Mouse (Mus musculus): ENCODE data around the gene Atl1. TPM values are rescaled to one million over a fixed set of nuclear protein-coding genes. Genes with fewer than 3 reads are reported as not detected.
A peak's percentile ranks its signal among the peaks of the same experiment; 100 is the strongest.

Atl1 gene
- polyA plus RNA-seq, 1 experiment, result 108 TPM

DNA sequence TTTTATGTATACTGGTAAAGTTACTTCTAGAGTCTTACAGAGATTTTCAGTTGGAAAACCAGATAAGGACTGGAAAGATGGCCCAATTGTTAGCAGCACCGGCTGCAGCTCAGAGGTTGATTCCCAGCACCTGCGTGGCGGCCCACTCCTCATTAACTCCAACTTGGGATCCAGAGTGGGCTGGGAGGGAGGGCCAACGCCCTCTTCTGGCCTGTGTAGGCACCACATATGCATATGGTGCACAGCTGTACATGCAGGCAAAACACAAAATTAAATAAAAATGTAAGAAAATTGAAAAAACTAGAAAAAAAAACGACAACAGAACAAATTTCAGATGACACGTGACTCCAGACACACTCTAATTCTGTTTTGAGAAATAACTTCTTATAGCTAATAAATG lies 1.5 kb downstream of the Atl1 start:
- Histone ChIP-seq H3K27ac (ENCODE audit: insufficient read depth, low read length) (no peak overlapping the region), H3K4me3 (ENCODE audit: insufficient read depth, low read length) (peak overlapping the region; percentile 90; the same call in 1 of the 2 replicates), H3K4me1 (ENCODE audit: control insufficient read depth, insufficient read depth, low read length) (peaks cover 7% of the 10 kb centered on the region; the same call in 1 of the 2 replicates)
- TF ChIP-seq CTCF (IDR thresholded peaks at IDR 0.05; ENCODE audit: extremely low read depth, insufficient read depth, low read length) (no peak), POLR2A (IDR thresholded peaks at IDR 0.05; ENCODE audit: extremely low read depth, insufficient read depth, low read length) (no peak)

DNA sequence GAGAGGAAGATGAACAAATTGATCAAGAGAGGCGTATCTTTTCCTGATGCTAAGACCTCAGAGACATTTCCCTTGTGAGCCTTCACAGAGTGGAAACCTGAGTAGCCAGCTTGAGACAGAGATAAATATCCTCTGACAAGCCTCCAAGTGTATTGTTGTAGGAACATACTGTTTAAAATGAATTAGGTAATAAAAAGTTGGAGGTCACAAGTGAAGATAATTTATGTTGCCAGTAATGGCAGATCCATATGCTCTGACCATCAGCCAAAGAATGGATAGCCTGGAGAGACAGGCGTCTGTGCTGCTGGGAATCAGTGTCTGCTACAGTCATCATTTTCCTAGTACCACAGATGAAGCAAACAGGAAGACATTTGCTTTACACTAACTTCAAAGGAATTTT lies 2.6 kb downstream of the Atl1 start:
- no peak overlapping the region for H3K4me3 ChIP-seq (ENCODE audit: insufficient read depth, low read length)
- H3K4me1 ChIP-seq (ENCODE audit: control insufficient read depth, insufficient read depth, low read length), result peaks cover 4% of the 10 kb centered on the region; the same call in 1 of the 2 replicates
- TF ChIP-seq CTCF (IDR thresholded peaks at IDR 0.05; ENCODE audit: extremely low read depth, insufficient read depth, low read length) (no peak), POLR2A (IDR thresholded peaks at IDR 0.05; ENCODE audit: extremely low read depth, insufficient read depth, low read length) (no peak)
- H3K27ac ChIP-seq (ENCODE audit: insufficient read depth, low read length), result no peak overlapping the region

DNA sequence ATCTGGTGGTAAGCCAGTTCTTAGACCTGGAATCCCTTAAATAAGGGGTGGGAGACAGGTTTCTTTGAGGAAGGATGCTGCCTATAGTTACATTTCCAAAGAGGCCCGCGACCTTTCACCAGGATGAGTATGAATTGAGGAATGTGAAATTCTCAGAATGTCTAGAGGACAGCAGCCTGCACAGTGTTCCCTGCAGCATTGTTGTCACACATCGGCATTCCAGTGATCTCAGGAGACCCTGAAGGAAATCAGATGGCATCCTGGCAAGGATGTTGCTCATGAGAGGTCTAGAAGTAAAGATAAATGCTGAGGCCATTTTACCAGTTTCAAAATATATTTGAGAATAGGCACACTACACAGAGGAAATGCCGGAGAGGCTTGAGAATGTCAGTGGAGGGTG lies 5.7 kb downstream of the Atl1 start:
- TF ChIP-seq POLR2A (IDR thresholded peaks at IDR 0.05; ENCODE audit: extremely low read depth, insufficient read depth, low read length), result no peak
- TF ChIP-seq CTCF (IDR thresholded peaks at IDR 0.05; ENCODE audit: extremely low read depth, insufficient read depth, low read length), result no peak

DNA sequence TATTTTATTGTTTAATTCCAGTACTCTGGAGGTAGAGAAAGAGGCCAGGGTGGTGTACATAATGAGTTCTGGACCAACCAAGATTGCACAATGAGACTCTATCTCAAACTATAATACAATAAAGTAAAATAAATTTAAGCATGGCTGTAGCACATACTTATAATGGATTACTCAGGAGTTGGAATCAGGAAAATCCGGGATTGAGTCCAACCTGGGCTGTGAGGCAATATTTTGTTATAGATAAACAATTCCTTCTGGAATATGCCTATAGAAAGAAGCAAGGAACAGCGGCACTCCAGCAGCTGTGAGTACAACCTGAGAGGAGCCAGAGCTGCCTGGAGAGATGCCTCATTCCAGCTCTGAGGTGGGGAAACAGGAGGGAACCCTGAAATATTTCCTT lies 12.6 kb downstream of the Atl1 start:
- no peaks in the 10 kb centered on the region; the same call in 1 of the 2 replicates for H3K4me1 ChIP-seq (ENCODE audit: control insufficient read depth, insufficient read depth, low read length)
- H3K27ac ChIP-seq (ENCODE audit: insufficient read depth, low read length), result no peak overlapping the region
- no peak overlapping the region for H3K4me3 ChIP-seq (ENCODE audit: insufficient read depth, low read length)
- TF ChIP-seq POLR2A (IDR thresholded peaks at IDR 0.05; ENCODE audit: extremely low read depth, insufficient read depth, low read length) (no peak), CTCF (IDR thresholded peaks at IDR 0.05; ENCODE audit: extremely low read depth, insufficient read depth, low read length) (no peak)

More for the DNA sequence above, 5.7 kb downstream of the Atl1 start:
- H3K4me3 ChIP-seq (ENCODE audit: insufficient read depth, low read length), result no peak overlapping the region
- no peak overlapping the region for H3K27ac ChIP-seq (ENCODE audit: insufficient read depth, low read length)
- no peaks in the 10 kb centered on the region; the same call in 1 of the 2 replicates for H3K4me1 ChIP-seq (ENCODE audit: control insufficient read depth, insufficient read depth, low read length)

DNA sequence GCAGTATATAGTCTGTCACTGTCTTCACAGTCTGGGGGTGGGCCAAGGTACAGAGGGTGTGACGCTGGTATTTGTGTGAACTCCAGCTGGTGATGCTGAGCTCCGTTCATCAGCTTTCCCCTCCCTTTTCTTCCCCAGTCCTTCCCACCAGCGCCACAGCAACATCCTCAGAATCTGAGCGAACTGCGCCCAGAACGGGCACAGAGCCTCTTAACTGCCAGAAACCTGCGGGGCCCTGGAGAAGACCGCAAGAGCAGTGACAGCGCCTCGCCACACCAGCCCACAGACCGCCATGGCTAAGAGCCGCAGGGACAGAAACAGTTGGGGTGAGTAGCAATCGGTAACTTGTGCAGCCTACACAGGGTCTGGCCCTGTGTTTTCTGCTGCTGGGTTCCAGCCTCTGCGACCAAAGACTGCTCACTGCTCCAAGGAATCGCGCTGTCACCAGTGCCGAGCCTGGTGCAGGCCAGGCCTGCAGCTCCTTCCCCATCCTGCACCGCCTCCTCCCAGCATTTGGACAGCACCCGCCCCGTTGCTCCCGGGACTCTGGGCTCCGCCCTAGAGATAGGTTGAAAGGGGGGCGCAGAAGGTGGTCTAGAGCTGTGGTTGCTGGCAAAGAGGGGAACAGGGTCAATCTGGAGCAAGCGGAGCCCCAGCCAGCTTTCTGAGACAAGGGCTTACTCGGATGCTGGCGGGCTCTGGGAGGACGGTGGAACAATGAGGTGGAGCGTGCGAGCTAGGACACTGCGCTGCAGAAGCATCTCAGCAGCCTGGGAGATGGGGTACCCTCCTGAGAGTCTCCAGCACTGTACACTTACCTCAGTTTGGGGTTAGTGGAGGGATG lies 15.5 kb downstream of the Atl1 start:
- TF ChIP-seq POLR2A (IDR thresholded peaks at IDR 0.05; ENCODE audit: extremely low read depth, insufficient read depth, low read length) (peak; percentile 98), CTCF (IDR thresholded peaks at IDR 0.05; ENCODE audit: extremely low read depth, insufficient read depth, low read length) (no peak)
- no peaks in the 10 kb centered on the region; the same call in 1 of the 2 replicates for H3K4me1 ChIP-seq (ENCODE audit: control insufficient read depth, insufficient read depth, low read length)
- H3K27ac ChIP-seq (ENCODE audit: insufficient read depth, low read length), result peak overlapping the region; percentile 95
- H3K4me3 ChIP-seq (ENCODE audit: insufficient read depth, low read length), result peak overlapping the region; percentile 77

DNA sequence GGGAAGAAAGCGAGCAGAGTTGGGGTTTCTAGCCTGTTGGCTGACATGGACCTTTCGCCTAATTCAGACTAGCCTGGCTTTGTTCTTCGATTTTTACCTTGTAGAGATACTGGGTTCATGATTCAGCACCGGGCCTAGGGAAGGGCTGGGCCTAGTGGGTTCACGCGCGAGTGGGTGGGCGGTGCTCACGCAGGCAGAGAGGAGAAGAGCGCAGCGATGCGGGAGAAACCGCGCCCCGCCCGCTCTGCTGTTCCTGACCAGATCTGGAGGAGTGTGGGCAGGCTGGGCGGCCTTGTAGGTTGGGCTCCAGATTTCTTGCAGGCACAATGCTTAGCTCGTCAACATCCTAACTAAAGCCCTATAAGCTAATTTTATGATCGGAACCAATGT lies 16.1 kb downstream of the Atl1 start:
- TF ChIP-seq CTCF (IDR thresholded peaks at IDR 0.05; ENCODE audit: extremely low read depth, insufficient read depth, low read length) (no peak), POLR2A (IDR thresholded peaks at IDR 0.05; ENCODE audit: extremely low read depth, insufficient read depth, low read length) (peak; percentile 78)
- H3K4me3 ChIP-seq (ENCODE audit: insufficient read depth, low read length), result peak overlapping the region; percentile 77
- H3K27ac ChIP-seq (ENCODE audit: insufficient read depth, low read length), result peak overlapping the region; percentile 95
- peaks cover under 1% of the 10 kb centered on the region; the same call in 1 of the 2 replicates for H3K4me1 ChIP-seq (ENCODE audit: control insufficient read depth, insufficient read depth, low read length)

DNA sequence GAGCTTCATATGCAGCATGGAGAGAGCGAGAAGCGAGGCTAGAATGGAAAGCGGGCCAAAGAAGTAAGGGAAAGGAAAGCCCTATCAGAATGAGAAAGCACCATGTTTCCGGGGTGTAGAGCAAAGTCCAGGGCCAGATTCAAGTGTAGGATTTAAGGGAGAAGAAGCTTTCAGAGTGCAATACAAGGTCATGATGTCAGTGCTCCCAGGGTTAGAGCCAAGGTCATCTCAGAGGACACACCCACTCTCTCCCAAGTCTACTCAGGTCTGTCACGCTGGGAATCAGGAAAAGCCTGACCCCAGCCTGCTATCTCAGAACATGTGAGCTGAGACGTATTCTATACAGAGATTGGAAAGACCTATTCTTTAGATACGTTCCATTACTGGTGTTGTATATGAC lies 19.5 kb downstream of the Atl1 start:
- TF ChIP-seq POLR2A (IDR thresholded peaks at IDR 0.05; ENCODE audit: extremely low read depth, insufficient read depth, low read length) (no peak), CTCF (IDR thresholded peaks at IDR 0.05; ENCODE audit: extremely low read depth, insufficient read depth, low read length) (no peak)

DNA sequence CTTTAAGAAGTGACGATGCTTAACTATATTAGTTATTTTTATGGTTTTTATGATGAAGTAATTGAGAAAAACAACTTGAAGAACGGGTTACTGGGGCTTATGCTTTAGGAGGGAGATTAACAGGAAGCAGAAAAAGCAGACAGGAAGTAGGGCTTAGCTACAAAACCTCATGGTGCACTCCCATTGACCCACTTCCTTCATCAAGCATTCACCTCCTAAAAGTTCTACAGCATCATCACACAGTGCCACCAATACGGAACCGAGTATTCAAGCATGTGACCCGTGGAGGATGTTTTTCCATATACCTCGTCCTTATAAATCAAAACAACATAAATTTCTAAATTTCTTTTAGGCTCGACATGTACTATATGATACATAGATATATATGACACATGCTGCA lies 20.3 kb downstream of the Atl1 start:
- TF ChIP-seq CTCF (IDR thresholded peaks at IDR 0.05; ENCODE audit: extremely low read depth, insufficient read depth, low read length), result no peak
- TF ChIP-seq POLR2A (IDR thresholded peaks at IDR 0.05; ENCODE audit: extremely low read depth, insufficient read depth, low read length), result no peak
- Histone ChIP-seq H3K4me3 (ENCODE audit: insufficient read depth, low read length) (no peak overlapping the region), H3K4me1 (ENCODE audit: control insufficient read depth, insufficient read depth, low read length) (peaks cover 2% of the 10 kb centered on the region; the same call in 1 of the 2 replicates), H3K27ac (ENCODE audit: insufficient read depth, low read length) (no peak overlapping the region)

More for the DNA sequence above, 19.5 kb downstream of the Atl1 start:
- no peak overlapping the region for H3K4me3 ChIP-seq (ENCODE audit: insufficient read depth, low read length)
- H3K27ac ChIP-seq (ENCODE audit: insufficient read depth, low read length), result no peak overlapping the region
- H3K4me1 ChIP-seq (ENCODE audit: control insufficient read depth, insufficient read depth, low read length), result peaks cover 2% of the 10 kb centered on the region; the same call in 1 of the 2 replicates

DNA sequence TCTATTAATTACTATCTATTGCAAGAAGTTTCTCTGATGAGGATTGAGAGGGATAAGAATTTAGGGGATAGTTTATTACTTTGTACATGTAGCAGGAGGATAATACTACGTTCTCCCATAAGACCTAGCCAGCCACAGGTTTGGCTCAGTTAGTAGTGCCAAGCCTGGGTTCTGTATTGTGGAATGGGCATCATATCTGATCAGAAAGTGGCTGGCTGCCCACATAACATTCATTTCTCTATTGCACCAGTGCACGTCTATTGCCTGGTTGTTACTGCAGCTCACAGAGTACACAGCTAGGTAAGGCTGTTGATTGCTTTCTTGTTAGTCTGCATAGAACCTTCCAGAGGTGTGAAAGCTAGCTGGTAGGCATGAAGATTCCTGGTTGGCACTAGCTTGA lies 25.5 kb downstream of the Atl1 start:
- Histone ChIP-seq H3K27ac (ENCODE audit: insufficient read depth, low read length) (no peak overlapping the region), H3K4me1 (ENCODE audit: control insufficient read depth, insufficient read depth, low read length) (peaks cover 2% of the 10 kb centered on the region; the same call in 1 of the 2 replicates), H3K4me3 (ENCODE audit: insufficient read depth, low read length) (no peak overlapping the region)
- TF ChIP-seq CTCF (IDR thresholded peaks at IDR 0.05; ENCODE audit: extremely low read depth, insufficient read depth, low read length), result no peak

DNA sequence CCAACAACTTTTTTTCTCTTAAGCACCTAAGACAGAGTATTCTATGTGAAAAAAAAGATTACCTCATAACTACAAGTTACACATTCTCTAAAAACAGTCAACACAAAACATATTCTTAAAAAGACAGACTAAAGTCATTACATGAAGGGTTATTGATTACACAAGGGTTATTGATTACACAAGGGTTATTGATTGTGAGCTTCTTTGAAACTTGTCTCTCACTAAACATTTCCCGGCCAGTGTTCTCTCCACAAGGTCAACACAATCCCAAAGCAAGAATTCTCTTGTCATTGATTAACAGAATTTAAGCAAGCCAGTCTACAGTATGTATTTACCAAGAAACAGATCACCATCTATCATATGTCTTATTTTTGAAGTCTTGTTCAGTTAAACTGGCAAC lies 29.7 kb downstream of the Atl1 start:
- H3K4me3 ChIP-seq (ENCODE audit: insufficient read depth, low read length), result no peak overlapping the region
- H3K27ac ChIP-seq (ENCODE audit: insufficient read depth, low read length), result no peak overlapping the region
- TF ChIP-seq CTCF (IDR thresholded peaks at IDR 0.05; ENCODE audit: extremely low read depth, insufficient read depth, low read length) (no peak), POLR2A (IDR thresholded peaks at IDR 0.05; ENCODE audit: extremely low read depth, insufficient read depth, low read length) (no peak)
- no peaks in the 10 kb centered on the region; the same call in 1 of the 2 replicates for H3K4me1 ChIP-seq (ENCODE audit: control insufficient read depth, insufficient read depth, low read length)
